Mouse (Mus musculus) hindbrain, embryonic 13.5 days (tissue): ENCODE results near the gene Commd6. TPM values are rescaled to one million over a fixed set of nuclear protein-coding genes. Genes with fewer than 3 reads are reported as not detected.

ENCODE experiments used
- polyA plus RNA-seq: library from polyadenylated mRNA; unstranded; fragments of >200 nt; fragmentation: Nextera tagmentation; extraction: Ambion mirVana; gene quantifications from 2 replicates; pipeline ENCODE4 v1.2.1, GENCODE M21; 2015

Gene Commd6
- polyA plus RNA-seq, 1 experiment from 2014 or later, result 102 TPM

Other genes with a start within 250 kb of the Commd6 start
- 6.2 and 6.5 TPM in 2 replicates for gene Tbc1d4, start 31.5 kb downstream of the Commd6 start, polyA plus RNA-seq
- gene Uchl3, start 13.3 kb upstream of the Commd6 start, polyA plus RNA-seq, result 265 and 268 TPM in 2 replicates
- not detected in 2 replicates for gene Gm9922, start 89.1 kb upstream of the Commd6 start, polyA plus RNA-seq
- 1.4 and 1.8 TPM in 2 replicates for gene Lmo7, start 89.3 kb upstream of the Commd6 start, polyA plus RNA-seq